Mouse (Mus musculus) liver, postnatal 0 days (tissue): ENCODE results near the gene Zcchc7.

Experiments used
- CTCF ChIP-seq: sonication (generic); IDR thresholded peaks from 2 replicates; pipeline ENCODE4 v1.5.1; 2016; ENCODE audit warnings: antibody characterized with exemption, low read depth
- EP300 ChIP-seq: IDR thresholded peaks from 2 replicates; pipeline ENCODE4 v1.6.1; 2016; ENCODE audit warnings: antibody characterized with exemption, low read depth, mild to moderate bottlenecking

GRCm38 (mm10) chr4:44755553-44756133 lies at the start of gene Zcchc7:
- TF ChIP-seq CTCF (no peak), EP300 (no peak)
